Mouse (Mus musculus) neural tube, embryonic 13.5 days (tissue): ENCODE data around the gene Smim5. TPM values are rescaled to one million over a fixed set of nuclear protein-coding genes. Genes with fewer than 3 reads are reported as not detected.

Experiments used
- ATAC-seq: fragments of 200-750 bp; cut with Nextera tagmentation; 2 replicates; pipeline ENCODE4 v1.8.0; 2017; ENCODE audit warnings: low read depth, mild to moderate bottlenecking, moderate TSS enrichment, moderate library complexity
- H3K27ac ChIP-seq: fragments of 300-500 bp; sonication (generic); replicated peaks from 2 replicates; pipeline ENCODE4 v1.5.1; 2015; ENCODE audit warnings: moderate library complexity, mild to moderate bottlenecking, inconsistent platforms
- H3K27me3 ChIP-seq: fragments of 300-500 bp; sonication (generic); 2 replicates; pipeline ENCODE4 v1.6.1; 2015; ENCODE audit warnings: mild to moderate bottlenecking, inconsistent platforms
- H3K36me3 ChIP-seq: fragments of 300-500 bp; sonication (generic); 2 replicates; pipeline ENCODE4 v1.6.1; 2015; ENCODE audit warnings: mild to moderate bottlenecking, inconsistent platforms
- H3K4me1 ChIP-seq: fragments of 300-500 bp; sonication (generic); replicated peaks from 2 replicates; pipeline ENCODE4 v1.6.1; 2015; ENCODE audit warnings: inconsistent platforms
- H3K4me2 ChIP-seq: fragments of 300-500 bp; sonication (generic); 2 replicates; pipeline ENCODE4 v1.6.1; 2015; ENCODE audit warnings: inconsistent platforms, mild to moderate bottlenecking, moderate library complexity
- H3K4me3 ChIP-seq: fragments of 300-500 bp; sonication (generic); 2 replicates; pipeline ENCODE4 v1.5.1; 2015; ENCODE audit warnings: mild to moderate bottlenecking, inconsistent platforms
- H3K9ac ChIP-seq: fragments of 300-500 bp; sonication (generic); 2 replicates; pipeline ENCODE4 v1.6.1; 2015; ENCODE audit warnings: moderate library complexity, mild to moderate bottlenecking, inconsistent platforms
- H3K9me3 ChIP-seq: fragments of 300-500 bp; sonication (generic); 2 replicates; pipeline ENCODE4 v1.6.1; 2016; ENCODE audit warnings: inconsistent platforms
- WGBS: fragments of 180-500 bp; shearing (Covaris S2); methylation state at CpG from one replicate; pipeline ENCODE4 v1.1.7; 2015; 5-methylcytosine and 5-hydroxymethylcytosine counted together
- polyA plus RNA-seq: library from polyadenylated mRNA; unstranded; fragments of >200 nt; fragmentation: Nextera tagmentation; extraction: Ambion mirVana; gene quantifications from 2 replicates; pipeline ENCODE4 v1.2.1, GENCODE M21; 2015

The Smim5 gene
- polyA plus RNA-seq, 1 experiment from 2014 or later: 0.85 TPM

GRCm38 (mm10) chr11:115941980-115942379 lies 42.2 kb downstream of the Smim5 start:
- no peak for ATAC-seq
- no peaks in the 10 kb centered on the region for H3K9me3 ChIP-seq
- H3K4me1 ChIP-seq: 0 out of 2 replicates have a peak, but pooled peaks cover 3% of the 10 kb centered on the region
- H3K4me2 ChIP-seq: no peak overlapping the region
- WGBS: 89% methylated on average over 7 of the region's 7 CpGs
- no peaks in the 10 kb centered on the region for H3K27me3 ChIP-seq
- H3K36me3 ChIP-seq: peaks cover 93% of the 10 kb centered on the region
- H3K9ac ChIP-seq: no peak overlapping the region
- no peak overlapping the region for H3K4me3 ChIP-seq
- no peak overlapping the region for H3K27ac ChIP-seq

GRCm38 (mm10) chr11:115945247-115945646 lies 45.5 kb downstream of the Smim5 start:
- Histone ChIP-seq H3K4me3 (no peak overlapping the region), H3K36me3 (peaks cover 91% of the 10 kb centered on the region), H3K4me1 (peaks cover 20% of the 10 kb centered on the region), H3K4me2 (no peak overlapping the region), H3K9ac (no peak overlapping the region), H3K27ac (no peak overlapping the region), H3K27me3 (no peaks in the 10 kb centered on the region), H3K9me3 (no peaks in the 10 kb centered on the region)
- WGBS: 90% methylated on average over 8 of the region's 8 CpGs
- ATAC-seq: no peak

GRCm38 (mm10) chr11:115946221-115946828 lies 46.6 kb downstream of the Smim5 start:
- no peaks in the 10 kb centered on the region for H3K9me3 ChIP-seq
- peaks cover 91% of the 10 kb centered on the region for H3K36me3 ChIP-seq
- no peak overlapping the region for H3K4me2 ChIP-seq
- H3K27ac ChIP-seq: peak overlapping the region; percentile 64
- H3K9ac ChIP-seq: no peak overlapping the region
- no peak for ATAC-seq
- H3K27me3 ChIP-seq: no peaks in the 10 kb centered on the region
- no peak overlapping the region for H3K4me3 ChIP-seq
- WGBS: 81% methylated on average over 9 of the region's 9 CpGs
- peaks cover 28% of the 10 kb centered on the region for H3K4me1 ChIP-seq

GRCm38 (mm10) chr11:115948316-115948715 lies 48.5 kb downstream of the Smim5 start:
- no peak for ATAC-seq
- Histone ChIP-seq H3K4me1 (peaks cover 34% of the 10 kb centered on the region), H3K27me3 (no peaks in the 10 kb centered on the region), H3K9ac (no peak overlapping the region), H3K36me3 (peaks cover 93% of the 10 kb centered on the region), H3K27ac (no peak overlapping the region), H3K4me3 (no peak overlapping the region), H3K9me3 (no peaks in the 10 kb centered on the region), H3K4me2 (no peak overlapping the region)
- WGBS: 88% methylated on average over 9 of the region's 9 CpGs

GRCm38 (mm10) chr11:115950719-115951118 lies 51.0 kb downstream of the Smim5 start:
- WGBS: 54% methylated on average over 2 of the region's 2 CpGs
- Histone ChIP-seq H3K4me3 (no peak overlapping the region), H3K9ac (no peak overlapping the region), H3K4me2 (no peak overlapping the region), H3K27ac (peak overlapping the region; percentile 86), H3K27me3 (no peaks in the 10 kb centered on the region), H3K4me1 (peaks cover 52% of the 10 kb centered on the region), H3K9me3 (no peaks in the 10 kb centered on the region), H3K36me3 (peaks cover 85% of the 10 kb centered on the region)
- ATAC-seq: peak; percentile 80

GRCm38 (mm10) chr11:115954712-115955111 lies 54.9 kb downstream of the Smim5 start:
- no peaks in the 10 kb centered on the region for H3K9me3 ChIP-seq
- no peak for ATAC-seq
- peaks cover 71% of the 10 kb centered on the region for H3K36me3 ChIP-seq
- 72% methylated on average over 5 of the region's 5 CpGs for WGBS
- H3K27me3 ChIP-seq: no peaks in the 10 kb centered on the region
- H3K4me2 ChIP-seq: no peak overlapping the region
- H3K9ac ChIP-seq: no peak overlapping the region
- peaks cover 58% of the 10 kb centered on the region for H3K4me1 ChIP-seq
- H3K4me3 ChIP-seq: no peak overlapping the region
- H3K27ac ChIP-seq: peak overlapping the region; percentile 84

GRCm38 (mm10) chr11:115955195-115955858 lies 55.6 kb downstream of the Smim5 start:
- Histone ChIP-seq H3K9me3 (no peaks in the 10 kb centered on the region), H3K36me3 (peaks cover 72% of the 10 kb centered on the region), H3K9ac (peak overlapping the region; percentile 54), H3K27me3 (no peaks in the 10 kb centered on the region), H3K4me2 (no peak overlapping the region), H3K27ac (peak overlapping the region; percentile 84), H3K4me1 (peaks cover 52% of the 10 kb centered on the region), H3K4me3 (no peak overlapping the region)
- 53% methylated on average over 10 of the region's 10 CpGs for WGBS
- ATAC-seq: peak; percentile 44; the same call in 1 of the 2 replicates

Other genes starting within 250 kb of the Smim5 start
- 189 and 191 TPM in 2 replicates for gene Grb2, start 191.4 kb upstream of the Smim5 start, polyA plus RNA-seq
- 25.4 and 25.8 TPM in 2 replicates for gene Tmem94, start 134.5 kb upstream of the Smim5 start, polyA plus RNA-seq
- gene Caskin2, start 86.3 kb upstream of the Smim5 start, polyA plus RNA-seq: 13.8 and 15.2 TPM in 2 replicates
- 22.7 and 23.4 TPM in 2 replicates for gene Tsen54, start 85.2 kb upstream of the Smim5 start, polyA plus RNA-seq
- gene Llgl2, start 75.9 kb upstream of the Smim5 start, polyA plus RNA-seq: 1.4 and 1.8 TPM in 2 replicates
- 0.10 TPM in 1 of 2 replicates, not detected in the other for gene Myo15b, start 41.6 kb upstream of the Smim5 start, polyA plus RNA-seq
- gene Smim6, start 12.1 kb downstream of the Smim5 start, polyA plus RNA-seq: 0.94 and 1.2 TPM in 2 replicates
- gene Sap30bp, start 33.3 kb downstream of the Smim5 start, polyA plus RNA-seq: 57.7 and 59.4 TPM in 2 replicates
- gene Recql5, start 33.5 kb downstream of the Smim5 start, polyA plus RNA-seq: 22.5 and 23.5 TPM in 2 replicates
- gene Itgb4, start 74.7 kb downstream of the Smim5 start, polyA plus RNA-seq: 1.9 and 2.7 TPM in 2 replicates
- gene Galk1, start 112.8 kb downstream of the Smim5 start, polyA plus RNA-seq: 73.9 and 74.4 TPM in 2 replicates
- 2,165 and 2,421 TPM in 2 replicates for gene H3f3b, start 128.0 kb downstream of the Smim5 start, polyA plus RNA-seq
- gene Unk, start 130.4 kb downstream of the Smim5 start, polyA plus RNA-seq: 32.4 and 33.1 TPM in 2 replicates
- gene Unc13d, start 178.0 kb downstream of the Smim5 start, polyA plus RNA-seq: 0.70 and 1.3 TPM in 2 replicates
- gene Wbp2, start 187.0 kb downstream of the Smim5 start, polyA plus RNA-seq: 136 and 153 TPM in 2 replicates
- 4.3 and 5.5 TPM in 2 replicates for gene Trim47, start 227.2 kb downstream of the Smim5 start, polyA plus RNA-seq
- 2.7 and 3.7 TPM in 2 replicates for gene Trim65, start 231.2 kb downstream of the Smim5 start, polyA plus RNA-seq
- gene Mrpl38, start 238.9 kb downstream of the Smim5 start, polyA plus RNA-seq: 69.1 and 78.3 TPM in 2 replicates